Mouse (Mus musculus) liver, postnatal 0 days (tissue): ENCODE data around the gene Ehd1.
"Not testable (repeated sequence)": the region's sequence is repeated elsewhere in the genome, so short reads cannot be mapped to it uniquely, and the experiment has no call there.

Source experiments
- CTCF ChIP-seq: sonication (generic); IDR thresholded peaks from 2 replicates; pipeline ENCODE4 v1.5.1; 2016; ENCODE audit warnings: antibody characterized with exemption, low read depth
- EP300 ChIP-seq: IDR thresholded peaks from 2 replicates; pipeline ENCODE4 v1.6.1; 2016; ENCODE audit warnings: antibody characterized with exemption, low read depth, mild to moderate bottlenecking

DNA sequence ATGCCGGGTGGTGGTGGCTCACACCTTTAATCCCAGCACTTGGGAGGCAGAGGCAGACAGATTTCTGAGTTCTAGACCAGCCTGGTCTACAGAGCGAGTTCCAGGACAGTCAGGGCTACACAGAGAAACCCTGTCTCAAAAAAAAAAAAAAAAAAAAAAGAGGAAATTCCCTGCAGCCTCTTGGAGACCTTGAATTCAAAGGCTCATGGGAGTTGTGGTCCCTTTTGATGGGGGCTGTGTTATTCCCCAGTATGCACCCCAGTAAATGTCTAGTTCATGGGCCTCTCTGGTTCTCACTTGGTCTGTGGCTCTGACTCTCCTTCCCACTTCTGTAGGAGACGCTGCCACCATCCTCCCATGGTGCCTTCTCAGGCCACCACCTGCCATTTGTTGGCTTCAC is 35.3 kb downstream of the Ehd1 start:
- TF ChIP-seq CTCF, EP300: not testable (repeated sequence)
